Mouse (Mus musculus) skeletal muscle tissue, postnatal 0 days (tissue): ENCODE results near the gene Gm13288. TPM values are rescaled to one million over a fixed set of nuclear protein-coding genes. Genes with fewer than 3 reads are reported as not detected.

Experiments used
- polyA plus RNA-seq: library from polyadenylated mRNA; unstranded; fragments of >200 nt; fragmentation: Nextera tagmentation; extraction: Ambion mirVana; gene quantifications from 2 replicates; pipeline ENCODE4 v1.2.1, GENCODE M21; 2015

The Gm13288 gene
- polyA plus RNA-seq, 1 experiment from 2014 or later, result 0.10 TPM

Other genes starting within 250 kb of the Gm13288 start
- not detected in 2 replicates for gene Ifna15, start 247.3 kb upstream of the Gm13288 start, polyA plus RNA-seq
- not detected in 2 replicates for gene Ifna14, start 233.7 kb upstream of the Gm13288 start, polyA plus RNA-seq
- gene Ifna9, start 213.1 kb upstream of the Gm13288 start, polyA plus RNA-seq, result not detected in 2 replicates
- not detected in 2 replicates for gene Ifna12, start 202.2 kb upstream of the Gm13288 start, polyA plus RNA-seq
- gene C87499, start 171.1 kb upstream of the Gm13288 start, polyA plus RNA-seq, result not detected in 2 replicates
- not detected in 2 replicates for gene Ifna13, start 161.1 kb upstream of the Gm13288 start, polyA plus RNA-seq
- not detected in 2 replicates for gene Ifna16, start 128.6 kb upstream of the Gm13288 start, polyA plus RNA-seq
- not detected in 2 replicates for gene Ifna2, start 121.6 kb upstream of the Gm13288 start, polyA plus RNA-seq
- not detected in 2 replicates for gene Ifnab, start 114.2 kb upstream of the Gm13288 start, polyA plus RNA-seq
- 0.13 and 0.36 TPM in 2 replicates for gene Gm26566, start 83.7 kb upstream of the Gm13288 start, polyA plus RNA-seq
- 48.9 and 52.6 TPM in 2 replicates for gene Klhl9, start 83.1 kb upstream of the Gm13288 start, polyA plus RNA-seq
- not detected in 2 replicates for gene Gm13271, start 50.7 kb upstream of the Gm13288 start, polyA plus RNA-seq
- gene Gm13283, start 45.4 kb upstream of the Gm13288 start, polyA plus RNA-seq, result 0.15 and 0.18 TPM in 2 replicates
- 0.15 TPM in 1 of 2 replicates, not detected in the other for gene Gm13290, start 31.7 kb upstream of the Gm13288 start, polyA plus RNA-seq
- not detected in 2 replicates for gene Gm13289, start 28.6 kb upstream of the Gm13288 start, polyA plus RNA-seq
- not detected in 2 replicates for gene Gm13272, start 25.7 kb upstream of the Gm13288 start, polyA plus RNA-seq
- 0.26 and 0.27 TPM in 2 replicates for gene Ifnz, start 23.4 kb upstream of the Gm13288 start, polyA plus RNA-seq
- not detected in 2 replicates for gene Gm13276, start 19.8 kb upstream of the Gm13288 start, polyA plus RNA-seq
- gene Gm13277, start 16.9 kb upstream of the Gm13288 start, polyA plus RNA-seq, result not detected in 2 replicates
- gene Gm13278, start 14.0 kb upstream of the Gm13288 start, polyA plus RNA-seq, result not detected in 2 replicates
- gene Gm13275, start 11.0 kb upstream of the Gm13288 start, polyA plus RNA-seq, result not detected in 2 replicates
- gene Gm13279, start 8.1 kb upstream of the Gm13288 start, polyA plus RNA-seq, result not detected in 2 replicates
- gene Gm13285, start 5.9 kb upstream of the Gm13288 start, polyA plus RNA-seq, result 0.47 and 1.0 TPM in 2 replicates
- not detected in 2 replicates for gene Gm13287, start 2.3 kb upstream of the Gm13288 start, polyA plus RNA-seq
- not detected in 2 replicates for gene Ifna7, start 10.7 kb downstream of the Gm13288 start, polyA plus RNA-seq
- gene Ifna11, start 14.4 kb downstream of the Gm13288 start, polyA plus RNA-seq, result not detected in 2 replicates
- not detected in 2 replicates for gene Ifna6, start 21.9 kb downstream of the Gm13288 start, polyA plus RNA-seq
- gene Ifna5, start 30.0 kb downstream of the Gm13288 start, polyA plus RNA-seq, result not detected in 2 replicates
- gene Ifna4, start 36.3 kb downstream of the Gm13288 start, polyA plus RNA-seq, result not detected in 2 replicates
- gene Ifna1, start 44.6 kb downstream of the Gm13288 start, polyA plus RNA-seq, result not detected in 2 replicates
- not detected in 2 replicates for gene Ifne, start 74.7 kb downstream of the Gm13288 start, polyA plus RNA-seq